Mouse (Mus musculus): ENCODE measurements around the gene Tenm4.
A peak's percentile ranks its signal among the peaks of the same experiment; 100 is the strongest.

The Tenm4 gene

GRCm38 (mm10) chr7:96474560-96475089 lies 303.6 kb downstream of the Tenm4 start:
- DNase-seq (ENCODE audit: low spot score in 2 of 2): peak; percentile 89 to 94

GRCm38 (mm10) chr7:96476987-96477613 lies 306.1 kb downstream of the Tenm4 start:
- peak in 1 of 2 experiments; percentile 48 for DNase-seq (ENCODE audit: low spot score in 2 of 2)

- DNase-seq (ENCODE audit: low spot score in 2 of 2): no peak
These were observed 308.1 kb downstream of the Tenm4 start for GRCm38 (mm10) chr7:96479139-96479538.

- DNase-seq (ENCODE audit: low spot score in 2 of 2): no peak
These were observed 309.4 kb downstream of the Tenm4 start for GRCm38 (mm10) chr7:96480351-96480983.

- DNase-seq (ENCODE audit: low spot score in 2 of 2): no peak
These were observed 311.9 kb downstream of the Tenm4 start for GRCm38 (mm10) chr7:96482953-96483352.

GRCm38 (mm10) chr7:96484006-96484581 lies 313.0 kb downstream of the Tenm4 start:
- no peak for DNase-seq (ENCODE audit: low spot score in 2 of 2)

- DNase-seq (ENCODE audit: low spot score in 2 of 2): no peak
These were observed 318.5 kb downstream of the Tenm4 start for GRCm38 (mm10) chr7:96489348-96490076.

GRCm38 (mm10) chr7:96491896-96492295 lies 320.9 kb downstream of the Tenm4 start:
- no peak for DNase-seq (ENCODE audit: low spot score in 2 of 2)

- no peak for DNase-seq (ENCODE audit: low spot score in 2 of 2)
These were observed 321.6 kb downstream of the Tenm4 start for GRCm38 (mm10) chr7:96492696-96493095.

GRCm38 (mm10) chr7:96494057-96494456 lies 323.0 kb downstream of the Tenm4 start:
- peak in 1 of 2 experiments; percentile 33 for DNase-seq (ENCODE audit: low spot score in 2 of 2)

- no peak for DNase-seq (ENCODE audit: low spot score in 2 of 2)
These were observed 329.1 kb downstream of the Tenm4 start for GRCm38 (mm10) chr7:96500108-96500507.

- peak in 1 of 2 experiments; percentile 42 for DNase-seq (ENCODE audit: low spot score in 2 of 2)
These were observed 329.8 kb downstream of the Tenm4 start for GRCm38 (mm10) chr7:96500797-96501196.

GRCm38 (mm10) chr7:96502321-96502973 lies 331.4 kb downstream of the Tenm4 start:
- no peak for DNase-seq (ENCODE audit: low spot score in 2 of 2)

- DNase-seq (ENCODE audit: low spot score in 2 of 2): no peak
These were observed 334.5 kb downstream of the Tenm4 start for GRCm38 (mm10) chr7:96505538-96505937.

GRCm38 (mm10) chr7:96507046-96507445 lies 336.0 kb downstream of the Tenm4 start:
- no peak for DNase-seq (ENCODE audit: low spot score in 2 of 2)

GRCm38 (mm10) chr7:96510396-96510795 lies 339.4 kb downstream of the Tenm4 start:
- no peak for DNase-seq (ENCODE audit: low spot score in 2 of 2)

GRCm38 (mm10) chr7:96511018-96511609 lies 340.1 kb downstream of the Tenm4 start:
- no peak for DNase-seq (ENCODE audit: low spot score in 2 of 2)

GRCm38 (mm10) chr7:96511953-96512511 lies 341.0 kb downstream of the Tenm4 start:
- no peak for DNase-seq (ENCODE audit: low spot score in 2 of 2)

GRCm38 (mm10) chr7:96519216-96519615 lies 348.2 kb downstream of the Tenm4 start:
- DNase-seq (ENCODE audit: low spot score in 2 of 2): no peak

GRCm38 (mm10) chr7:96521956-96522355 lies 350.9 kb downstream of the Tenm4 start:
- peak; percentile 56 to 60 for DNase-seq (ENCODE audit: low spot score in 2 of 2)

- peak in 1 of 2 experiments; percentile 44 for DNase-seq (ENCODE audit: low spot score in 2 of 2)
These were observed 352.6 kb downstream of the Tenm4 start for GRCm38 (mm10) chr7:96523673-96524072.

All from right cerebral cortex, postnatal 36 days (tissue).